Mouse (Mus musculus): ENCODE results near the gene Ncoa4. TPM values are rescaled to one million over a fixed set of nuclear protein-coding genes. Genes with fewer than 3 reads are reported as not detected.
"Not testable (repeated sequence)": the region's sequence is repeated elsewhere in the genome, so short reads cannot be mapped to it uniquely, and the experiment has no call there.

Gene Ncoa4
- 10 to 100 TPM; 55.2 to 61.5 TPM for total RNA-seq (2021)
- long read RNA-seq, experiment 1, full-length matches to known transcripts: 22 of 27 reads
- long read RNA-seq, experiment 1, partial matches to known transcripts: 1 of 27 reads
- long read RNA-seq, experiment 1, other reads (novel, unspliced or antisense): 4 of 27 reads
- long read RNA-seq, experiment 2, full-length matches to known transcripts: 36 of 45 reads
- long read RNA-seq, experiment 2, partial matches to known transcripts: 4 of 45 reads
- long read RNA-seq, experiment 2, other reads (novel, unspliced or antisense): 5 of 45 reads

GRCm38 (mm10) chr14:32159690-32160246 lies at the start of gene Ncoa4:
Gene Ncoa4, plus strand, starts transcription at chr14:32159865.
- peak; percentile 98 to 99 for DNase-seq
- intact Hi-C loops (cut with DNase I): no loop called here

GRCm38 (mm10) chr14:32112124-32112523 lies 47.5 kb upstream of the Ncoa4 start:
- intact Hi-C loops (cut with DNase I); DNase-seq: not testable (repeated sequence)

GRCm38 (mm10) chr14:32120940-32121919 lies 38.4 kb upstream of the Ncoa4 start:
- intact Hi-C loops (cut with DNase I): no loop called here

GRCm38 (mm10) chr14:32121920-32122315 lies 37.7 kb upstream of the Ncoa4 start:
- DNase-seq: no peak
- intact Hi-C loops (cut with DNase I): no loop called here

More at GRCm38 (mm10) chr14:32120940-32121919, 38.4 kb upstream of the Ncoa4 start:
- no peak for DNase-seq

- no peak for DNase-seq
- intact Hi-C loops (cut with DNase I): no loop called here
Observed at GRCm38 (mm10) chr14:32124261-32124660, 35.4 kb upstream of the Ncoa4 start.

GRCm38 (mm10) chr14:32125256-32125655 lies 34.4 kb upstream of the Ncoa4 start:
- intact Hi-C loops (cut with DNase I); DNase-seq: not testable (repeated sequence)

GRCm38 (mm10) chr14:32128409-32128808 lies 31.3 kb upstream of the Ncoa4 start:
- no peak for DNase-seq
- intact Hi-C loops (cut with DNase I): no loop called here

GRCm38 (mm10) chr14:32131836-32132235 lies 27.8 kb upstream of the Ncoa4 start:
- DNase-seq: no peak
- intact Hi-C loops (cut with DNase I): no loop called here

GRCm38 (mm10) chr14:32134293-32134692 lies 25.4 kb upstream of the Ncoa4 start:
- intact Hi-C loops (cut with DNase I): no loop called here
- DNase-seq: no peak

- intact Hi-C loops (cut with DNase I); DNase-seq: not testable (repeated sequence)
Observed at GRCm38 (mm10) chr14:32136467-32136866, 23.2 kb upstream of the Ncoa4 start.

- intact Hi-C loops (cut with DNase I): no loop called here
- no peak for DNase-seq
Observed at GRCm38 (mm10) chr14:32140359-32140965, 19.2 kb upstream of the Ncoa4 start.

- no peak for DNase-seq
- intact Hi-C loops (cut with DNase I): no loop called here
Observed at GRCm38 (mm10) chr14:32141723-32142122, 17.9 kb upstream of the Ncoa4 start, which contains the start of gene Msmb. Gene Msmb, plus strand, starts transcription at chr14:32142023.

- intact Hi-C loops (cut with DNase I): no loop called here
- no peak for DNase-seq
Observed at GRCm38 (mm10) chr14:32144734-32145133, 14.9 kb upstream of the Ncoa4 start.

GRCm38 (mm10) chr14:32145401-32145800 lies 14.3 kb upstream of the Ncoa4 start:
- intact Hi-C loops (cut with DNase I): no loop called here
- DNase-seq: no peak

GRCm38 (mm10) chr14:32145809-32146511 lies 13.7 kb upstream of the Ncoa4 start:
- no peak for DNase-seq
- intact Hi-C loops (cut with DNase I): no loop called here

GRCm38 (mm10) chr14:32146578-32146977 lies 13.1 kb upstream of the Ncoa4 start:
- no peak for DNase-seq
- intact Hi-C loops (cut with DNase I): no loop called here

GRCm38 (mm10) chr14:32150872-32151271 lies 8.8 kb upstream of the Ncoa4 start:
- intact Hi-C loops (cut with DNase I): no loop called here
- no peak for DNase-seq

- intact Hi-C loops (cut with DNase I): no loop called here
- DNase-seq: no peak
Observed at GRCm38 (mm10) chr14:32152243-32152965, 7.3 kb upstream of the Ncoa4 start.

- intact Hi-C loops (cut with DNase I): no loop called here
- no peak for DNase-seq
Observed at GRCm38 (mm10) chr14:32153156-32153555, 6.5 kb upstream of the Ncoa4 start.
